Mouse (Mus musculus) lung, postnatal 0 days (tissue): ENCODE measurements around the gene H2-Q10.
"Not testable (repeated sequence)": the region's sequence is repeated elsewhere in the genome, so short reads cannot be mapped to it uniquely, and the experiment has no call there.

Experiments used
- CTCF ChIP-seq: IDR thresholded peaks from 2 replicates; pipeline ENCODE4 v1.5.1; 2016; ENCODE audit warnings: antibody characterized with exemption, mild to moderate bottlenecking
- EP300 ChIP-seq: IDR thresholded peaks from 2 replicates; pipeline ENCODE4 v1.6.1; 2016; ENCODE audit warnings: antibody characterized with exemption, mild to moderate bottlenecking, control low read depth

GRCm38 (mm10) chr17:35439925-35440645 lies 29.8 kb upstream of the H2-Q10 start:
- not testable (repeated sequence) for TF ChIP-seq CTCF, EP300
